Mouse (Mus musculus) cerebellum, adult 2 months (tissue): ENCODE results near the gene Gli1.

Experiments used
- CTCF ChIP-seq: fragments of 200-500 bp; IDR thresholded peaks from 2 replicates; pipeline ENCODE4 v1.5.1; 2011; ENCODE audit warnings: low read depth, mild to moderate bottlenecking, control low read depth, low read length, moderate library complexity, borderline replicate concordance; ENCODE audit not compliant: insufficient read depth
- POLR2A ChIP-seq: fragments of 200-500 bp; IDR thresholded peaks from 2 replicates; pipeline ENCODE4 v1.6.1; 2011; ENCODE audit warnings: low read length, control low read depth, borderline replicate concordance; ENCODE audit not compliant: insufficient read depth

GRCm38 (mm10) chr10:127341360-127341690 is 449 bp downstream of the Gli1 start:
- TF ChIP-seq CTCF (no peak), POLR2A (no peak)
